Mouse (Mus musculus) brain, embryonic 18.5 days (tissue): ENCODE measurements at regions not wholly inside any gene's neighbourhood (a gene's known extent, or its start where the extent isn't known, plus 50 kb on each side); places are given as distances from the start of the nearest gene placed in this dataset.

Experiments used
- DNase-seq: peaks from one replicate; pipeline ENCODE4 v3.0.0-alpha.2; 2012; ENCODE audit warnings: low read depth, low spot score

DNA sequence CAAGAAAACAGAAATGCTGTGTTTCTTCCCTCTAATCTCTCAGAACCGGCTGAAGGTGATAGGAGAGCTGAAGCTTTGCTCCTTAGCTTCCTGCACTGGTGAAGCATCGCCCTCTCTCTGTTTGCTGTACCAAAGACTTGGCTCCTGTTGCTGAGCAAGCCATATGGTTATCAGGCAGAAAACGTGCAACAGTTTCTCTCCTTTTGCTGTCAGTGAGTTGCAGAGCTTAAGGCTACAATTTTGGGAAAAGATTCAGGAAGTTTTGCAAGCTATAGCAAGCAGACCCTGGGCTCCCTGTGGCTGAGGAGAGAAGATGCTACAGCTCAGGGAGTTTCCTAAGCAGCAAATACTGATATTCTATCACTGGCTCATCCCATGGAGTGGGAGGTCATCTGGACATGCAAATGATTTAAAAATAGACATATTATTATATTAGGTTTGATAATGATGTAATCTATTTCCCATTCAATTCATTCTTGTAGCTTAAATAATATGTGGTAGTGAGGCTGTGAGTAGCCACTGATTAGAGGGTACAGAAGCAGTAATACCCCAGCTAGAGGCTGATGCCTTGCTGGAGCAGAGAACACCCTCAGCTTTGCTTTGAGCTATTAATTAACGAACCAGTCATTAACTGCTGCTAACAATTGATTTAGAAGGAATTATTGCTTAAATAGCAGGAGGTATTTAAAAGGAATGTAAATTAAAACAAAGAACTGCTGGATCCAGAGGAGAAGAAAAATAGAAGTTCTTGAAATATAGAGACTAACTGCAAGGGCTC lies 240.1 kb upstream of the Emcn start:
- DNase-seq, result no peak

GRCm38 (mm10) chr3:137105930-137106329 lies 234.9 kb upstream of the Emcn start:
- no peak for DNase-seq

- no peak for DNase-seq
Measured at GRCm38 (mm10) chr3:137108197-137108596, 232.7 kb upstream of the Emcn start.

DNA sequence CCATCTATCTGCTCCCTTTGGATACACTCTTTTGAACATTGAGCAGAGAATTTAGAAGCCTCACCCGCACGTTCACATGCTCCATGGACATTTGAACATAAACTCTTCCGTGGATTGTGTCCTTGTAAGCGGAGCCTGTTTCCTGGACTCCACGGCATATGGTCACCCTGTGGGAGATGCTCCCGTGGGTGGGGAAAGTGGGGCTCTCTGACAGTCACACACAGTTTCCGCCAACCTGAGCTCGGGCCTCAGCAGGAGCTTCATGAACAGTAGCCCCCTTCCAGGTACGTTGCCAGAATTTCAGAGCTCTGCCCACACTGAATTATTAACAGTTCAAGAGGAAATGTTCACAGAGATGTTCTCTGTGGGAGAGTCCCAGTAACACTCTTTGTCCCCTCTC lies 231.1 kb upstream of the Emcn start:
- no peak for DNase-seq

DNA sequence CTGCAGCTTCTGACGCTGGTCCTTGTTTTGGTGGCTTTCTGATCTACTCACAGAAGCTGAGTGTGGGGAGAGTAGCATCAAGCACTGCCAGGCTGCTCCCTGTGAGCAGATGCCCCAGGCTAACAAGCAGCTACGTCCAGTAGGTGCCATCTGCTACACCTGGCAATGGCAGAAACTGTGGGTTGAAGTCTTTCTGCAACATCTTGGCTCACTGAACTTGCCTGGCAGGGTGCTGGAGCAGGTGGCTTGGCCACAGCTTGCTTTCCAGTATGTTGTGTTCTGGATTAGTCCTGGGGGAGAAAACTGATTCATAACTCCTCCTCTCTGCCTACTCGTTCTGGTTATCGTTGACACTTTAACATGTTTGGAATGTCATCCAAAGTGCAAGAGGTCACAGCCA lies 230.4 kb upstream of the Emcn start:
- peak; percentile 37 for DNase-seq

GRCm38 (mm10) chr3:137129967-137130366 lies 210.9 kb upstream of the Emcn start:
- no peak for DNase-seq

DNA sequence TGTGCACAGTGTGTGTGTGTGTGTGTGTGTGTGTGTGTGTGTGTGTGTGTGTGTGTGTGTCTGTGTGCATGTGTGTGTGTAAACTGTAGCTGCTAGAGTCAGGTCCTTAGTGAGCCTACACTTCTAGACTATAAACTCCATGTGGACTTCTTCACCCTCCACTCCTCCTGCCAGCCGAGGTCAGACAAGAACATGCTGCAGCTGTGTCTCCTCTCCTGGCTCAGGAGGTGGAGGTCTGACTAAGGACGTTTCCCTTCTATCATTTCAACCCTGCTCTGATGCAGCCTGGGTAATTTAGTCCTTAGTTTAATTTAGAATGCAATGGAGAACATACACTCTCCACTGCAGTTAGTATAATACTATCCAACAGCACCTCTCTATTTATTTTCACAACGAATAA lies 198.8 kb upstream of the Emcn start:
- DNase-seq, result no peak

GRCm38 (mm10) chr3:137146062-137146461 lies 194.8 kb upstream of the Emcn start:
- DNase-seq, result no peak

- DNase-seq, result no peak
Measured at GRCm38 (mm10) chr3:137147405-137147804, 193.5 kb upstream of the Emcn start.

GRCm38 (mm10) chr3:137150414-137151010 lies 190.4 kb upstream of the Emcn start:
- no peak for DNase-seq

- DNase-seq, result no peak
Measured at GRCm38 (mm10) chr3:137151431-137151830, 189.4 kb upstream of the Emcn start.

DNA sequence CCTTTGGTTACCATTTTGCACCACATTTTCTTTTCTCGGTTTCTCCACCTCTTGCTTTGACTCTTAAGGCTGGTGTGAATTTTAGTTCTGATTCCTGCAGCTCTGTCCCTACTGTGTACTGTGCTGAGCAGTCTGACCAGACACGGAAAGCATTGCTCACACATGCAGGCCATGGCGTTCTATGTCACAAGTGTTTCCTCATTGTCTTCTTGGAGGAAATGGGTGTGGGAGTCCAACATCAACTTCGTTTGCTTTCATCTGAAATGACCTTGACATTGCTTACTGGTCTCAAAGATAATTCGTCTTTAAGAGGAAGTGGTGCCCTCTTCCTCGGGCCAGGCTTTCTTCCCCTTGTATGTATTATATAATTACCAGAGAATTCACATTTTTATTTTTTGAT lies 187.6 kb upstream of the Emcn start:
- no peak for DNase-seq

DNA sequence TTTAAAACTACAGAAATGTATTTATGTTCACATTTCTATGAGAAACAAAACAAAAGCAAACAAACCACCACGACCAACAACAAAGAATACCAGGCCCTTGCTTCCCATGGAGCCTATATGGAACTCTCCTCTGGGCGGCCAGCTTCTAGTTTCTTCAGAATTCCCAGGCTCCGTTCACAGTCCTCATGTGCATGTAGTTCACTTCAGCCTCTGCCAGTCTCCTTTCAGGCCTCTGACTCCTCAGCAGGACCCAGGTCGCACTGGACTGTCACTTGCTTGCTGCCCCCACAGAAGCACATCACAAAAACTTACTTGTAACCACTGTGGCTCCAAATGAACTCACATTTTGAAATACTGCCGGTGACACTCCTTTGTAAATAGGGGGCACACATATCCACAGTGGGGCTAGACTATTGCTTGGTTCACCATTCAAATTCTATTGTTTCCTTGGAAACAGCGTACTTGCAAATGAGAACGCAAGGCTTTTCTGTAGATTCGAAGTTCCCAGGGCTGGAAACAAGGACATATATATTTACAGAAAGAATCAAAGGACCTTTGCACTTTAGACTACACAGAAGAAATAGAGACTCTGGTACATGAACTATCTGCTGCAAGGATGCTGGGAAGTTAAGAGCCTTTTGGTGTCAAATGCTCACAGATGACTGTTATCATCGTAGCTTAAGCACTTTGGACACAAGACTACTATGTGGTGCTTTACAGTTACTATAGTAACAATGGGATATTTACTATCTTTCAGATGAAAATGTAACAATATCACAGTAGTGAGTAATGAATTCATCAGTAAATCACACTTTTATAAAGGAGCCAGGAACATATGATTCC lies 186.4 kb upstream of the Emcn start:
- no peak for DNase-seq

GRCm38 (mm10) chr3:137155043-137155404 lies 185.8 kb upstream of the Emcn start:
- DNase-seq, result no peak

DNA sequence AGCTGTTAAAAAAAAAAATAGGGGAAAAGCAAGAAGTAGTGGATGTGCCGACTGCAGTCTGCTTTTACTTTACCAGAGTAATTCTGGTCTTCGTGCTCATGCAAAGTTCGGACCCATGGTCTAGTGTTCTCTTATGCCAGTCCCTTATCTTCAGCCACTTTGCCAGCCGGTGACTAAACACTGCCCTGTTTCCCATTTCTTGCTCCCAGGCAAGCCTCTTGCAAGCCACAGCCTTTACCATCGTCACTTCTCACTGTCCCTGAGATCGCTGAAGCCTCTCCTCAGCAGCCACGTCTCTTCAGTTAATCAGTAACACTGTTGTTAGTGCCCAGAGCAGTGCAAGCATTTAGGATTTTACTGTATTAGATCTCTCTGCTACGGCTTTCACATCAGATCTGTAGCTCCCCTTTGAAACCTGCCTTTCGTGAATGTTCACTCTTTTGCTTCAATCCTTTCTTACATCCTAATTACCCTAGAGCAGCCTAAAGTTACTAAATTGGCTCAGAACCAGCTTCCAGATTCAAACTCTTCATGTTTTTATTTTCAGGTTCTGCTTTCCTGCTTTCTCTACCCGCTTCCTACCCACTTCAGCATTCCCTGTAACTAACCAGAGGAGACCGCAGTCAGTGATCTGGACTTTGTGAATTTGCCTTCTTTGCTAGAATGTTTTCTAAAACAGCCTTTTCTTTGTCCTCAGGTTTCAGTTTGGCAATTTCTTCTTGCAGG lies 184.5 kb upstream of the Emcn start:
- DNase-seq, result no peak

GRCm38 (mm10) chr3:137189035-137189434 lies 151.8 kb upstream of the Emcn start:
- DNase-seq, result no peak

DNA sequence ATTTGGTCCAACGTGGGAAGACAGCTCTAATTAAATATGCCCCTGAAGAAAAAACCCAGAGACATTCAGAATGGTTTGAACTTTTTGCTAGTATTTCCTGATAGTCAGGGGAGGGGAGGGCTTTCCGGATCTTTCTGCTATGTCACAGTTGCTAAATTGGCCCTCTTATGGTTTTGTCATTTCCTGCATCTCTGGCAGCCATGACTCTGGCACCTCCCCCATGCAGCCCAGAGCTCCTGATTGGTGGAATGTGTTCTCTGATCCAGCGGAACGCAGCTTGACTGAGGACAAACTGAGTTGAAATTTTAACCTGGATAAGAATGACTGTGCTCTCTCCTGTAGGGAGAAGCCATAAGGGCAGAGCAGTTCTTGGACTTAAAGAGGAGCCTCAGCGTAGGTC lies 150.4 kb upstream of the Emcn start:
- no peak for DNase-seq

GRCm38 (mm10) chr3:137191009-137191408 lies 149.9 kb upstream of the Emcn start:
- DNase-seq, result no peak

- DNase-seq, result no peak
Measured at GRCm38 (mm10) chr3:137193873-137194272, 147.0 kb upstream of the Emcn start.

- peak; percentile 32 for DNase-seq
Measured at GRCm38 (mm10) chr3:137211667-137212066, 129.2 kb upstream of the Emcn start.

- DNase-seq, result no peak
Measured at GRCm38 (mm10) chr3:137216036-137216435, 124.8 kb upstream of the Emcn start.

- DNase-seq, result no peak
Measured at GRCm38 (mm10) chr3:137217245-137217644, 123.6 kb upstream of the Emcn start.
